ENCODE assay signal across 9 mouse cellular contexts in the genomic region with DNA sequence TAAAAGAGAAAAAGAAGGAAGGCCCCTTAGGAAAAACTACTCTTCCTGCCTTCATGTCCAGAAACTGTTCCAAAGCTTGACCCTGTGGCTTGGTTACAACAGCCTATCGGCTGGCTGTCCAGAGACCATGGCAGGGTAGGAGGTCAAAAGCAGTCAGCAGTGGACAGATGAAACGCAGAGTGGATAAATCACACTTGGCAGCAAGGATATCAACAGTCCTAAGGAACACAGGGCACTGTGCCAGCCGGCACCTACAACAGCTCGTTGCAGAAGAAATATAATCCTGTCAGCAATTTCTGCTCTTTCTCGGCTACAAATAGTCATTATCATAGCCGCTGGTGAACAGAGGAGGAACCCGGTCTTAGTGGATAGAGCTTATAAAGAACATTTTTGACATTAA.
DNase-seq lines count a peak whose midpoint lies in the region; ATAC-seq and TF ChIP-seq lines count a peak whose summit lies in the region.
"Had no signal": no experiment of that assay in that cellular context is flagged by ENCODE, and none has a peak within 500 bp of the region (broad histone marks: within the 10 kb centered on the region; RNA-seq: fewer than 3 reads in every experiment).

No protein-coding gene starts in this region.

- peak; percentile 59; the same call in 1 of the 2 replicates for ATAC-seq in heart, embryonic 12.5 days (ENCODE audit: insufficient number of reproducible peaks, low FRiP score)

- H3K4me2 ChIP-seq in heart, embryonic 12.5 days = 0 out of 2 replicates have a peak overlapping the region, but pooled peaks have one; percentile 10
- H3K4me2 ChIP-seq: liver, embryonic 13.5 days had no signal

- H3K9ac ChIP-seq in heart, embryonic 12.5 days = no peak overlapping the region
- H3K9ac ChIP-seq: liver, embryonic 13.5 days had no signal

- peak overlapping the region; percentile 53; the same call in 1 of the 2 replicates for H3K27ac ChIP-seq in layer of hippocampus, adult 2 months
- H3K27ac ChIP-seq in heart, embryonic 12.5 days (ENCODE audit: poor library complexity, severe bottlenecking) = peak overlapping the region; percentile 70
- H3K27ac ChIP-seq: liver, embryonic 13.5 days had no signal

- H3K4me3 ChIP-seq in layer of hippocampus, adult 2 months = no peak overlapping the region
- no peak overlapping the region for H3K4me3 ChIP-seq in heart, embryonic 12.5 days
- H3K4me3 ChIP-seq: liver, embryonic 13.5 days had no signal

- DNase-seq in layer of hippocampus, adult 2 months (ENCODE audit: low spot score in 2 of 2) = no peak
- no peak for DNase-seq in layer of hippocampus, postnatal 36 days
- DNase-seq in brain, embryonic 14.5 days (ENCODE audit: low read depth) = peak; percentile 77
- DNase-seq in kidney, postnatal 36 days = peak; percentile 86 to 87
- DNase-seq in left cerebral cortex, adult 8-10 months (ENCODE audit: low spot score in 2 of 2) = no peak
- no peak for DNase-seq in frontal cortex, postnatal 14 days (ENCODE audit: low spot score in 2 of 2)
- DNase-seq in left cerebral cortex, adult 9 months (ENCODE audit: low spot score in 2 of 2) = no peak
- DNase-seq: liver, embryonic 13.5 days had no signal

- H3K9me3 ChIP-seq in heart, embryonic 12.5 days (replicated peaks) = no peaks in the 10 kb centered on the region
- H3K9me3 ChIP-seq: liver, embryonic 13.5 days had no signal

- WGBS in heart, embryonic 12.5 days = 28% methylated on average over 7 of the region's 7 CpGs

- no peak for TF ChIP-seq CTCF in layer of hippocampus, adult 2 months (conservative IDR thresholded peaks at IDR 0.05)
- TF ChIP-seq CTCF in brain, embryonic 14.5 days (IDR thresholded peaks at IDR 0.05; ENCODE audit: borderline replicate concordance, extremely low read depth, insufficient read depth, insufficient read length) = no peak

- peaks cover 34% of the 10 kb centered on the region for H3K4me1 ChIP-seq in heart, embryonic 12.5 days (replicated peaks)

- H3K27me3 ChIP-seq in heart, embryonic 12.5 days (replicated peaks) = no peaks in the 10 kb centered on the region
- H3K27me3 ChIP-seq: liver, embryonic 13.5 days had no signal

- no peak for TF ChIP-seq POLR2A in brain, embryonic 14.5 days (IDR thresholded peaks at IDR 0.05; ENCODE audit: borderline replicate concordance, extremely low read depth, insufficient read depth, insufficient read length, poor library complexity, severe bottlenecking)

- peaks cover 9% of the 10 kb centered on the region; the same call in 1 of the 2 replicates for H3K36me3 ChIP-seq in heart, embryonic 12.5 days

Comparison
In these comparisons a context has a peak if more than half of its experiments do, and no peak if none do; other contexts are left out.
1. DNase-seq: peak in brain, embryonic 14.5 days (single experiment) and kidney, postnatal 36 days (2 of 2); none in layer of hippocampus, adult 2 months (0 of 2), layer of hippocampus, postnatal 36 days (0 of 2), left cerebral cortex, adult 8-10 months (0 of 2), frontal cortex, postnatal 14 days (0 of 2) and left cerebral cortex, adult 9 months (0 of 2).